Mouse (Mus musculus): ENCODE measurements around the gene Lgals7.

DNA sequence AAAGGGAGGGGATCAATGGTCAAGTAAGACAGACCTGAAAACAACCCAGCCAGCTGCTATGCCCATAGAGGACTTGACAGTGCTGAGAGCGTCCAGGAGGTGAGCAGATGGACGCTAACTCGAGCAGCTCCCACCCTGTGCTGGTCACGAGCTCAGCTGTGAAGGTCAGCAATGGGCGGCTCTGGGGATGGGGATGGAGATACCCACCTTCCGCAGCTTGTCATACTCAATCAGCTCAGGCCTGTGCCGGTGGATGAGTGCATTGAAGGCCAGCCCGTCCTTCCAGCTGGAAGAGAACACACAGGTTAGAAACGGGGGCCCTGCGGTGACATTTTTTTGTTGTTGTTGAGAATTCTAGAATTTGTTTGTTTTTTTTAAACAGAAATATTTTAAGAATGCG, 49.5 kb downstream of the Lgals7 start:
- no peak for TF ChIP-seq EP300 (IDR thresholded peaks at IDR 0.05; ENCODE audit: low read depth)
- TF ChIP-seq CTCF (IDR thresholded peaks at IDR 0.05; ENCODE audit: low read depth): no peak
